Mouse (Mus musculus): ENCODE measurements around the gene Lsm3.

DNA sequence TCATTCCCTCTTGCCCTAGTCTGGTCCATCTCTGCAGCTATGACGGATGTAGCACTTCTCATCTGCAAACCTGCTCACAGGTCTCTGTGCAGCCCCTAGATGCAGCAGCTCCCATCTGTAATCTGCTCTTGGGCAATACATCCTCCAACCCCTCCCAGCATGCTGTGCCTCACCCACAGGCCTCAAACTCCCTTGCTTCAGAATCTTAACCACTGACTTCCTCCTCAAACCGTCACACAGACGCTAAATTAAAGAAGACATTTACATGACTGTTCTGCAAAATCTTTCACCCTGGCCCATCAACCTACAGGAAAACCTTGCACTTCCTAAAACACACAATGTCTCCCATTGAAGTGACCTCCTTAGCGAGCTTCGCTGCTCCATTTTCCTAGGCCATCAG lies 9.7 kb upstream of the Lsm3 start:
- TF ChIP-seq CTCF (conservative IDR thresholded peaks at IDR 0.05; ENCODE audit: insufficient read depth, insufficient read length, low read depth, low read length) (no peak), POLR2A (IDR thresholded peaks at IDR 0.05; ENCODE audit: low read depth, low read length) (no peak)
